In the genomic region with DNA sequence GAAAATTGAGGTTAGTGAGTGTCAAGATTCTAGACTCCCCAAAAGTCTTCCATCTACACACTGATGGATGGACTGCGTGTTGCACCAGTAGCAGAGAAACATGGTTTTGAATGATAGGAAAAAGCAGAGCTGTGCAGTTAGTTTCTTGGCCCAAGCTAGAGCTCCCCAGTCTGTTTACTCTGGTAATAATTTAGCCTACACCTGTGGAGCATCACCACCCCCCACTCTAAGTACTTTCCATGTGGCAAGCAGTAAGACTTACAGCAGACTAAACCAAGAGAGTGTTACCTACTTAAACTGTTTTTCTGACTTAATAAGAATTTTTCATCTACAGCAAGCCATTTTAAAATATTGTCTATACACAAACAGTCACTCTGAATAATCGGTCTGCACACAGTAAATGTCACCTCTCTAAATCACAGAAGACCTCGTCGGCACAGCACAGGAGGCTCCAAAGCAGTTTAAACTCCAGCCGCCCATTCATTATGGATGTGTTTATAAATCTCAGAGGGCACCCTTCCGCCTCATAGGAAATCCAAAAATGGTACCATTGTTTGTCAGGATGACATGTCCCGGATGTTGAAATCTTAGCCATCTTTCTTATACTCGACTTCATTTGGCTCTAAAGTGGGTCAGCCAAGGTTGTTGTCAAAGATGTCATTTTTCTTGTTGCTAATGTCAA, we compare ENCODE assay signal across 23 mouse cellular contexts.
DNase-seq lines count a peak whose midpoint lies in the region; ATAC-seq and TF ChIP-seq lines count a peak whose summit lies in the region.
"Had no signal": no experiment of that assay in that cellular context is flagged by ENCODE, and none has a peak within 500 bp of the region (broad histone marks: within the 10 kb centered on the region; RNA-seq: fewer than 3 reads in every experiment).

No protein-coding gene starts in this region.

- H3K9ac ChIP-seq in intestine, embryonic 16.5 days (ENCODE audit: low read depth, low read length) = no peak overlapping the region
- H3K9ac ChIP-seq: embryonic facial prominence, embryonic 13.5 days; forebrain, embryonic 15.5 days; heart, embryonic 15.5 days; hindbrain, embryonic 15.5 days; liver, embryonic 12.5 days; neural tube, embryonic 12.5 days had no signal

- H3K4me1 ChIP-seq in intestine, embryonic 16.5 days (ENCODE audit: control insufficient read depth, insufficient read depth, low read length) = no peaks in the 10 kb centered on the region
- H3K4me1 ChIP-seq: embryonic facial prominence, embryonic 13.5 days; heart, embryonic 15.5 days; hindbrain, embryonic 15.5 days; liver, embryonic 12.5 days; neural tube, embryonic 12.5 days had no signal

- no peaks in the 10 kb centered on the region for H3K9me3 ChIP-seq in intestine, embryonic 16.5 days (ENCODE audit: control insufficient read depth, low read length)
- H3K9me3 ChIP-seq: embryonic facial prominence, embryonic 13.5 days; forebrain, embryonic 15.5 days; heart, embryonic 15.5 days; hindbrain, embryonic 15.5 days; liver, embryonic 12.5 days; neural tube, embryonic 12.5 days had no signal

- WGBS in intestine, embryonic 16.5 days = 41% methylated on average over 8 of the region's 8 CpGs

- H3K36me3 ChIP-seq in intestine, embryonic 16.5 days (ENCODE audit: control insufficient read depth, insufficient read depth, low read length) = no peaks in the 10 kb centered on the region
- H3K36me3 ChIP-seq: embryonic facial prominence, embryonic 13.5 days; forebrain, embryonic 15.5 days; heart, embryonic 15.5 days; hindbrain, embryonic 15.5 days; liver, embryonic 12.5 days; neural tube, embryonic 12.5 days had no signal

- no peak overlapping the region for H3K4me2 ChIP-seq in intestine, embryonic 16.5 days (ENCODE audit: low read depth, low read length)
- H3K4me2 ChIP-seq: embryonic facial prominence, embryonic 13.5 days; forebrain, embryonic 15.5 days; heart, embryonic 15.5 days; hindbrain, embryonic 15.5 days; liver, embryonic 12.5 days; midbrain, embryonic 11.5 days; neural tube, embryonic 12.5 days had no signal

- TF ChIP-seq CTCF in left cerebral cortex, adult 2 months (IDR thresholded peaks at IDR 0.05) = no peak

- no peaks in the 10 kb centered on the region for H3K27me3 ChIP-seq in intestine, embryonic 16.5 days (replicated peaks; ENCODE audit: control insufficient read depth, insufficient read depth, low read length)
- H3K27me3 ChIP-seq: embryonic facial prominence, embryonic 13.5 days; forebrain, embryonic 15.5 days; heart, embryonic 15.5 days; hindbrain, embryonic 15.5 days; liver, embryonic 12.5 days; neural tube, embryonic 12.5 days; Patski had no signal

- DNase-seq in adrenal gland, adult 2 months = peak; percentile 11
- DNase-seq in adrenal gland, adult 8-10 months = no peak
- peak; percentile 7 for DNase-seq in kidney, postnatal 10 days
- DNase-seq in kidney, adult 8-10 months = no peak
- DNase-seq in lung, postnatal 36 days = peak; percentile 44
- DNase-seq in left cerebral cortex, adult 2 months (ENCODE audit: extremely low spot score in 1 of 2, low spot score in 2 of 2) = no peak
- no peak for DNase-seq in thymus, postnatal 14 days
- DNase-seq: adrenal gland, postnatal 36 days; cerebellum, adult 18-20 months; cerebellum, postnatal 36 days; gastrocnemius, postnatal 25 days; heart, adult 2 months; heart, postnatal 4 days had no signal

- no peak overlapping the region for H3K27ac ChIP-seq in intestine, embryonic 16.5 days (ENCODE audit: low read length)
- no peak overlapping the region for H3K27ac ChIP-seq in left cerebral cortex, adult 2 months
- H3K27ac ChIP-seq: embryonic facial prominence, embryonic 13.5 days; forebrain, embryonic 15.5 days; heart, adult 2 months; heart, embryonic 15.5 days; hindbrain, embryonic 15.5 days; liver, embryonic 12.5 days; macrophage; neural tube, embryonic 12.5 days had no signal

- intact Hi-C loops in left cerebral cortex, adult 2 months (cut with DNase I) = no loop called here

- ATAC-seq in intestine, embryonic 16.5 days = peak; percentile 69
- ATAC-seq: forebrain, embryonic 15.5 days; liver, embryonic 12.5 days; Patski had no signal

- H3K4me3 ChIP-seq in intestine, embryonic 16.5 days (ENCODE audit: low read length) = no peak overlapping the region
- H3K4me3 ChIP-seq in left cerebral cortex, adult 2 months = no peak overlapping the region
- H3K4me3 ChIP-seq: embryonic facial prominence, embryonic 13.5 days; forebrain, embryonic 15.5 days; heart, adult 2 months; heart, embryonic 15.5 days; hindbrain, embryonic 15.5 days; liver, embryonic 12.5 days; neural tube, embryonic 12.5 days had no signal

Comparison
In these comparisons a context has a peak if more than half of its experiments do, and no peak if none do; other contexts are left out.
1. DNase-seq: peak in adrenal gland, adult 2 months (single experiment), kidney, postnatal 10 days (single experiment) and lung, postnatal 36 days (single experiment); none in adrenal gland, adult 8-10 months (single experiment), kidney, adult 8-10 months (0 of 2), left cerebral cortex, adult 2 months (0 of 2) and thymus, postnatal 14 days (single experiment).